Mouse (Mus musculus): ENCODE data around the gene Rcan1.
"Not testable (repeated sequence)": the region's sequence is repeated elsewhere in the genome, so short reads cannot be mapped to it uniquely, and the experiment has no call there.

Rcan1 gene

GRCm38 (mm10) chr16:92433176-92433575, 37.5 kb downstream of the Rcan1 start:
- DNase-seq (ENCODE audit: low spot score): no peak

- no peak for DNase-seq (ENCODE audit: low spot score)
These were observed 39.9 kb downstream of the Rcan1 start for GRCm38 (mm10) chr16:92430731-92431130.

DNA sequence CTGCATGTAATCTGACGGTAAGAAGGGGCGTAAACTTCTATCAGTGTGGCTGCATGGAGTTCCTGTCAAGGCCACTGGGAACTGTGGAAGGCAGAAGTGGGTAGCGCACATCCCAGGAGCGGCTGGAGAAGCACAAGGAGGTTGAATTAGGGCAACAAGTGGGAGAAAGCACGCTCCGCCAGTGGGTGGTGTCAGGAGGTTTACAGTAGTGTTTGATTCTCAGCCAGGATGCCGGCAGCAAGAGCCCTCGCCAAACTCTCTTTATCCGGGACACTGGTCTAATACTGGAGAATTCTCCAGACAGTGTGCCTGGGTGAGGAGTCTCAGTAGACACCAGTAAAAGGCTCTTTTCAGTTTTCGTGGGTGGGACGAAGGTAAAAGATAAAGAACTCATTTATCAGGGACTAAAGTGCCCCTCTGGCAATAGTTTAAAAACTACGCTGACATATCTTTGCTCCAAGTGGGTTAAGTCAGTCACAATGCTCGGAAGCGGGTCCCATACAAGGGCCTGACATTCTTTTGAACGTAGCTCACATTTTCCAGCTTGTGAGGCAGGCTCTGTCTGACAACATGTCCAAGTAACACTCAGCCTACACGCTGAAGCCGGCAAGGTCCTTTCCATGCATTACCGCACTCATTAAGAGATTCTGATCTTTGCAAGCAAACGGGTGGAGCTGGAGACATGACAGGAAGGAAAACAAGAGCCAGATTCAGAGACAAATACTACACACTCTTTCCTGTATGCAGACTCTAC, 42.3 kb downstream of the Rcan1 start:
- peak; percentile 43 for DNase-seq (ENCODE audit: low spot score)

DNA sequence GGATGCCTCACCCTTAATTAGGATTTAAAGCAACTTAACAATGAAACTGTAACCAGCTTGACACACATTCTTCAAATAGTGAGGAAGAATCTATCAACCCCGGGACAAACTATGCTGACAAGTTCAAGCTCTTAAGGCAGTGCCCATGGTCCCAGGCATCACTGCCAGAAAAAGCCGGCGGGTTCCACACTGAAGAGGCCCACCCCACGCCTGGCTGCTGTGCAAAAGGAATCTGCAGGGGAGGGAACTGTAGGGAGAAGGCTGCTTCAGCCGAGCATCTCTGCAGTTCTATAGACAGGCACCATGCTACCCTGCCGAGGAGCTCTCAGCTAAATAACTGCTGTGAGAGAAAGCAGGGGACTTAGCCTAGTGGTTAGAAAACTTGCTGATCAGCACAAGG, 44.0 kb downstream of the Rcan1 start:
- DNase-seq (ENCODE audit: low spot score): no peak

DNA sequence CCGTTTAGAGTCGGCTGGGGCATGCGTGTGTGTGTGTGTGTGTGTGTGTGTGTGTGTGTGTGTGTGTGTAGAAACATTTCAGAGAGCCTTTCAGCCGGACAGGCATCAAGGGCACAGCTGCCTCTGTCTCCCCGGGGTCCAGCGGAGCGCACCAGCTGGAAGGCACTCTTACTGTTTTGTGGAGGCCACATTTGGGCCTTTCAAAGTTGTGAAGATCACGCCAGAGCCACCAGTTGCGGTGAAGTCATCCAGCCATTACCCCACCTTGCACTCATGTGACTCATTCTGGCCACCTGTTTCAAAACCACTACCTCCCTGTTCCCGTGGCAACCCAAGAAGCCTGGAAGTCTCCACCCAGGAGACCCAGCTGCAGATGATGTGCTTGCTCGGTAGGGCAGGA, 44.8 kb downstream of the Rcan1 start:
- DNase-seq (ENCODE audit: low spot score): peak; percentile 43

GRCm38 (mm10) chr16:92423363-92423762, 47.3 kb downstream of the Rcan1 start:
- no peak for DNase-seq (ENCODE audit: low spot score)

DNA sequence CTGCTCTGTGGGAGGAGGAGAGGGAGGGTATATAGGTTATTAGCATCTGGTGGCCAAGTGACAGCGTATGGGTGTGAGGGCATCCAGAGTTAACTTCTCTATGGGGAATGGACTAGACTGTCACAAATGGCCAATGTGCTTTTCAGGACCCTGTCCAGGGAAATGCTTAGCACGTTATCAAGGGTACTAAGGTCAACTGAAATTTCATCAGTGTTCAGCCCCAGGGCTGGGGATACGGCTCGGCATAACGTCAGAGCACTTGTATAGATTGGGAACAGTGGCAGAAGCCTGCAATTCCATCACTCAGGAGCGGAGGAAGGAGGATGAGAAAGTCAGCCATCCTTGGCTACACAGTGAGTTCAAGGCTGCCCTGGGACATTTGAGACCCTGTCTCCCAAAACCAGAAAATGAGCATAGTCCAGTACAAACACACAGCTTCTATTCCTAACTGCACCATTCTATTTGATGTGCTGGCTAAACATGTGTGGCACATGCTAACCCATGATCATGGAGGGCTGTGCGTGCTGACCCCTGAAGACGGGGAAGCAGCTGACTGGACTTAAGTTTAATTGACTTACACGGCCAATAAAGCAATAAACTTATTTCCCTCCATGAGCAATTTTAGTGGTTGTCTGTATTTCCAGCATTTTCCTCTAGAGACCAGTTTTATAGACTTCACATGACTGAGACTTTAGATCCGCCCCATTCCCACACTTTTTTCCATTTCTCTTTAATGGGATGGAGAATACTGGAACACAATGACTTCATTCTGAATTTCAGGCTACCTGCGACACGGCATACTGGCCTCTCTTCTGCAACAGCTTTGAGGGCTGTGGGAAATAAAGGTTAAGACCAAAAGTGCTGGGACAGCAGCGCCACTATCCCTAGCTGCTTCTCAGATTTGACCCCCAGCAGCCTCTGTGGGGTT, 48.0 kb downstream of the Rcan1 start:
- DNase-seq (ENCODE audit: low spot score): no peak

DNA sequence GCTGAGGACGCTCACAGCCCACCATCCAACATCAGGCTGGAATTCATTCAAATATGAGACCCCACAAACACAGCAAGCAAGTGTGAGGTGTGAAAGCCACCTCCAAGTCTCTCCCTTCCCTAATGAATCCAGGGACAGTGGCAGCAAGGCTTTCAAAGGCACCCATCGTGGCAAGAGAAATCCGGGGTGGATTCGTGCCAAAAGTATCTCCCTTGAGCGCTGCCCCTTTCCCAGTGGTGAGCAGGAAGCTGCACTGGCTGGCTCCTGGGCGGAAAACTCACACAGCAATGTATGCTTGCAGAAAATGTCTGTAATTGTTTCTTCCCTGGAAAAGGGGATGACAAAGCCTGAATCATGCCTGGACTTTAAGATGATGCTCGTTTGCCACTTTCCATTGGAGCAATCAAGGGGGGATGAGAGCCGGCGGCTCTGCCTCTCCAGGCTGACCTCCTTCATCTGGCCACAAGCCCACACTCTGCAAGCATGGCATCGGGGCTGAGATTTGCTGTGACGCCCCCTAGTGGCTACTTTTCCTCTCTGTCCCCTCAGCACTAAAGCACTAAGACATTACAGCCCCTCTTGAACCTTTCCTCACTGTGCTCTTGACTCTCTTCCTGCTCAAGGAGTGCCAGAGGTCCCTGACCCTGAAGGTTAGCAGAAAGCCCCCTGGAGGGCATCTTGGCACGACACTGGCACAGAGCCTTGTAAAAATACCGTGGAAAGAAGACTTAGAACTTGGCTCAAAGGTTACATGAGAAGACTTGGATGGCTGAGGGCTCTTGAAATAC, 49.3 kb downstream of the Rcan1 start:
- no peak for DNase-seq (ENCODE audit: low spot score)

GRCm38 (mm10) chr16:92420641-92421040, 50.0 kb downstream of the Rcan1 start:
- no peak for DNase-seq (ENCODE audit: low spot score)

DNA sequence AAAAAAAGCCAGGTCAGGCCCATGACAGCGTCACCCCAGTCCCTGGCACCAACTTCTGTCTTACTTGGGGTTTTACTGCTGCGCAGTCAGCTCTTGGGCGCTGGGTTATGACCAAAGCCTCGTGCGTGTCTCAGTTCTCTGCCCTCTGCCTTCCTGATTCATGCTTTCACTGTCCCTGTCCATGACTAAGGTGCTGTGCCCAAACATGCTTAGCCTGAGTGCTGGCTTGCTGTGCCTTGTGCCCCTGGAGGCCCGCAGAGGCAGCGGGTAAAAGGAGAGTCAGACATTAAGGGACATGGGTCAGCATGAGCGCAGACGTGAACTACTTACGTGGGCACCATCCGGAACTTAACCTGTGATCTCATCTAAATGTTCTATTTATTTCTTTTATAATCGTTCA, 51.6 kb downstream of the Rcan1 start:
- DNase-seq (ENCODE audit: low spot score): no peak

GRCm38 (mm10) chr16:92417267-92417666, 53.4 kb downstream of the Rcan1 start:
- DNase-seq (ENCODE audit: low spot score): no peak

DNA sequence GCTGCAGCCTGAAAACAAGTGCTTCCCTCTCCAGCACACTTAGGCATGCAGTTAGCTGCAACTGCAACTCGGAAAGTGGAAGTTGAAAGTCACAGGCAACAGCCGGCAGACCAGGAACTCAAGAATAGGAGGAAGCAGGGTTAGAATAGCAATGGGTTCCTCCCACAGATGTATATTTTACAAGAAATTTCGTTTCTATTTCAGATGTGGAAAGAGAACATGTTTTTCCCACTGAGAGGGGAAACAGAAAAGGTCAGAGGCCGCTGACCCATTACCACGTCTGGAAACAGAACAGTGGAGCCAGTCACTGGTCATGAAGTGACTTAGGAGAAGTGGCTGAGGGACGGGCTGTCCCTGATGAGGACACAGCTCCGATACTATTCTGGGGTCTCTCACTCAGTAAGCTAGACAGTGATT, 55.0 kb downstream of the Rcan1 start:
- DNase-seq (ENCODE audit: low spot score): no peak

DNA sequence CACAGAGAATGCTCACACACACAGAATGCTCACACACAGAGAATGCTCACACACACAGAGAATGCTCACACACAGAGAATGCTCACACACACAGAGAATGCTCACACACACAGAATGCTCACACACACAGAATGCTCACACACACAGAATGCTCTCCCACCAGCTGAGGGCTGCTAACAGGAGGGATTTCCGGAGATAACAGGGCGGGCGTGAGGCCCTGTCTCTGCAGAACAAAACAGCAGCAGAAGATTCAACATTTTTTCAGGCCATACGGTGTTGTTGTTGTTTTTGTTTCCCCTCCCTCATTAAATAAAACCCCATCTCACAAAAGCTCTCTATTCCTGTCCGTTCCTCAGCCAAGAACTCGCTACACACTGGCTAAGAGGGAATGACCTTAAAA, 55.6 kb downstream of the Rcan1 start:
- DNase-seq (ENCODE audit: low spot score): not testable (repeated sequence)

DNA sequence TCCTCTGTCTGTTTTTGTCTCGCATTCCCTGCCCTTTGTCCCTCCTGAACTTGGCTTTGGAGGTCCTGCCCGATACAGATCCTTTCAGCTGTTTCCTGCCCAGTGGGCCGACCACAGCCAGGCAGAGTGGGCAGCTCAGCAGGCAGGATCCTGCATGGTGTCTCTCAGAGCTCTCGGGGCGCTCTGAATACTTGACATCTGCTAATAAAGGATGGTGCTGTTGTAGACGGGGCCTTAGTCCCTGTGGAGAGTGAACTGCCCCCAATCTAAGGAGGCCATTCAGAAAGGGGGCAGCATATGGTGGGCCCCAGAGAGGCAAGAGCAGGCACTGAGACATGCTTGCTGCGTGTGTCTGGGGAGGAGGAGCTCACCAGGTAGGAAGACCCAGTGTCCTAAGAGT, 57.8 kb downstream of the Rcan1 start:
- peak; percentile 36 for DNase-seq (ENCODE audit: low spot score)

DNA sequence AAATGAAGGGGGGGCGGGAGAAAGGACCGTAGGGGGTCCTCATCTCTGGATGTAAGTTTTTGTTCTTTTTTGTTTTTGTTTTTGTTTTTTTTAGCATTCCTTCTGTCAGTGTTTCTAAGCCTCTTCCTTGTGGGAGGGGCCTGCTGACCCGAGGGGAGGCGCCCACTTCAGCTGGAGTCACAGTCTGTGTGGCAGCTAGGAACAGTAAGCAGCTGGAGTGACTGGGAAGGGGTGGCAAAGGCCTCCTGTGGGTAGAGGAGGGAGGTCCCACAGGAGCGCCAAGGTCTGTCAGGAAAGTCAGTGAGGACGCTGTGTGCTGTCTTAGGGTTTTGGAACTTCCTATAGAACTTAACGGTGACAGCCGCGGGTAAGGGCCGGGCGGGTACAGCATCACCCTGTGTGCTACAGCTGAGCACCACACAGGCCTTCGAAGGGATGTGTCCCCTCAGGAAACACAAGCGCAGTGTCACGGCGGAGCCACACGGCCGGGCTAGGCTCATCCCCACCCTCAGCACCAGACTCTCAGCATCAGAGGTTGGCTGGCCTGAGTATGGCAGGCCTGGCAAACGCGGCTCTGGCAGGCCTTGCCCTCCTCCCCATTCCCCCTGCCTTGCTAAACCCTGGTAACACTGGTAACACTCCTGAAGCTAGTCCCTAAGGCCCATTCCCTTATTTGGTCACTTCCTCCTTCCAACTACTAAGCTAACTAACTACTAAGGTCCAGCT, 58.5 kb downstream of the Rcan1 start:
- DNase-seq (ENCODE audit: low spot score): no peak

DNA sequence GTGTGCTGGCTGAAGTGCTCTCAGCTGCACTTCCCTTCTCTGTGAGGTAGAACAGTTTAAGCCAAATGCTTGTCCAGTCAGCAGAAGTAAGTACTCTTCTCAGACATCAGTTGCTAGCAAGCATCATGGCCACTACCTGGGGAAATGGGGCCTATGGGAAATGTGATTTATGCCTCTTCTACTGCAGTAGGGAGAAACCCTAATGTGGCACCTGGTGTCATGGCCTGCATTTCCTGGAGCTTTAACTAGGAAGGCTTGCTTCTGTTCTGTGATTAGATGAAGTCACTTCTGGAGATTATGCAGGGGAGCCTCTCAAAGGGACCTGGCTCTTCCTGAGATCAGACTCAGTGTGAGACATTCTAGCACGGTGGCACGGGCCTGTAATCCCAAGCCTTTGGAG, 60.3 kb downstream of the Rcan1 start:
- DNase-seq (ENCODE audit: low spot score): no peak

DNA sequence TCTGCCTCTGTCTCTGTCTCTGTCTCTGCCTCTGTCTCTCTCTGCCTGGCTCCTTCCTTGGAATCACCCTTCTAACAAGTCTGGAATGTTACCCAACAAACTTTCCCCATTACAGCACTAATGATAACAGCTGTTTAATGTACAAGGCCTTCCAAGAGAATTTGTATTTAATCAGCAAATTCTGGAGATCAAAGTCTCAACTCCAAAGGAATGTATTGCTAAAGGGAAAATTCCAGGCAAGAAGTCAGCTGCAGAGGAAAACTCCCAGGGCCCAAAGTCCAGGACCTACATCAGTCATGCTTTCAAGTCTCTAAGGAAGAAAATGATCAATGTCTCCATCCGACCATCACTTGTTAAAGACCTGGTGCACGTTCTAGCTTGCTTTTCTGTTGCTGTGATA, 62.8 kb downstream of the Rcan1 start:
- no peak for DNase-seq (ENCODE audit: low spot score)

- no peak for DNase-seq (ENCODE audit: low spot score)
These were observed 66.5 kb downstream of the Rcan1 start for GRCm38 (mm10) chr16:92404141-92404540.

DNA sequence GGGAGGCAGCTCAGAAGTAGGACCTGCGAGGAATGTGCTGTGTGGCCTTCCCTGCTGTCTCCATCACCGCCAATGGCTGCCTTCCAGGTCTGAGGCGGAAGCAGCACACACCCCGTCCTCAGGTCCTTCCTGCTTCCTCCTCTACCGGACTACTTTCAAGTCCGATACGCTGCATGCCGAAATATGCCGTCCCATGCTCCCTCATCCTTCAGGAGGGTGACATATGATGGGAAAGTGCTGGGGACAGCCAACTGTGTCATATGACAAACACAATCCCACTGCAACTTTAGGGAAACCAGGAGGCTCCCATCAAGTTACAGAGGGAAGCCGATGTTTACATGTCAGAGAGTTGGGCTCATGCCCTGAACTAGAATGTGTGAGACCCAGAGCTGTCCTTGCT, 67.6 kb downstream of the Rcan1 start:
- DNase-seq (ENCODE audit: low spot score): no peak

DNA sequence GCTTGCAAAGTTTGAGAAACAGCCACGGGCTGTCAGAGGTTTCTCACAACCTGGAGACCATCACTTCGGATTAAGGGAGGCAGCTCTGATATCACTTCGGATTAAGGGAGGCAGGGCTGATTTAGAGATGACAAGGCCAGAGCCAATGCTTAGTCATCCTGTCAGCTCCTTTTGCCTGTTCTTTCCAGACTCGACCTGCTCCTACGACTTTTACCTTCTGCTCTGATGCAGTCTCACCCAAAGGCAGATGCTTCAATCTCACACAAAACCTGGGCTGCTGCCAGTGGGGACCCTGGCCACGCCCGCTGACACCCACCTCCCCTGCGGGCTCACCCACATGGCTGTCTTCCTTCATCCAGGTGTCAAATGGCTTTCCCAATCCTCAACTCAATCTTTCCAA, 68.5 kb downstream of the Rcan1 start:
- DNase-seq (ENCODE audit: low spot score): no peak

GRCm38 (mm10) chr16:92401206-92401605, 69.5 kb downstream of the Rcan1 start:
- no peak for DNase-seq (ENCODE audit: low spot score)

Data from retina, embryonic 14.5 days (tissue).